Mouse (Mus musculus): Measurements from ENCODE around the gene Fut2.

GRCm38 (mm10) chr7:45645591-45645971 lies 20.6 kb downstream of the Fut2 start:
- TF ChIP-seq EP300 (IDR thresholded peaks at IDR 0.05) (no peak), CTCF (IDR thresholded peaks at IDR 0.05) (no peak)
